Mouse (Mus musculus) lung, postnatal 4 days (tissue): ENCODE measurements around the gene Brk1.
A peak's percentile ranks its signal among the peaks of the same experiment; 100 is the strongest.

Source experiments
- DNase-seq, 2 experiments: peaks; one replicate each; pipeline ENCODE4 v3.0.0; 2021

Brk1 gene

GRCm38 (mm10) chr6:113604432-113605223 lies at the start of gene Brk1:
TSS of gene Brk1 (plus strand) at chr6:113604772.
- peak; percentile 89 to 91 for DNase-seq

GRCm38 (mm10) chr6:113559736-113560135 lies 44.8 kb upstream of the Brk1 start:
- DNase-seq, result no peak

- no peak for DNase-seq
These were observed 40.0 kb upstream of the Brk1 start for GRCm38 (mm10) chr6:113564557-113564956.

DNA sequence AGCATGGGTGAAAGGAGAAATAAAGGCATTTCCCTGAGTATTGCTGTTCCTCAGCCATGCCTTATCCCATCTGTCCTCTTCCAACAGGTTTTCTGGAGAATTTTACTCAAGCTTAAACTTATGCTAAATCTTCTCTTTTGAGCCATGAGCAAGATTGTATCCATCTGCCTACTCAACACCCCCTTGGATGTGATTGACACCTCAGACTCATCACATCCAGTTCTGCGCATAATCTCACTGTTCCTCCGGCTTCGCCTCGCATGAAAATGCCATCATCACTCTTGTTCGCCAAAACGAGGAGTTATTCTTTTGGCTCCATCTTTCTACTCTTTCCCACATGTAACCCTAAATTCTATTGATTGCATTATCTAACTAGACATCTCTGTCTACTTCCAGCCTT lies 28.5 kb upstream of the Brk1 start:
- DNase-seq, result no peak

GRCm38 (mm10) chr6:113579306-113579705 lies 25.3 kb upstream of the Brk1 start:
- no peak for DNase-seq

- no peak for DNase-seq
These were observed 21.5 kb upstream of the Brk1 start for GRCm38 (mm10) chr6:113583023-113583422.

DNA sequence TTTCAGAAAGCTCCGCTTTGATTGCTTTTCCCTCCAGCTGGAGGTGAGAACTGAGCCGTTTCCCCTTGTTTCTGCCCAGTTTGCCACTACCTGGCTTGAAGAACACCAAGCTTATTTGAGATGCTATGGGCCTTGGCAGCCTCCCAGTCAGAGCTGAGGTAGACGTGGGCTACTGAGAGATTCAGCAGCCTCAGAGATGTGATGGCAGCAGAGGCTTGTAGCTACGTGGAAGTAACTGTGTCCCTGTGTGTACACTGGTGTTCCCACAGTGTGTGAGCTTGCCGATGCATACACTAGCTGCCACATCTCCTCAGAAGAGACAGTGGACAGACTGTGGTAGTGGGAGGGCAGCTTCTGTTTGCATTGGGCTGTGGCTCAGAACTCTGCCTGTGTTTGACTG lies 19.5 kb upstream of the Brk1 start:
- no peak for DNase-seq

DNA sequence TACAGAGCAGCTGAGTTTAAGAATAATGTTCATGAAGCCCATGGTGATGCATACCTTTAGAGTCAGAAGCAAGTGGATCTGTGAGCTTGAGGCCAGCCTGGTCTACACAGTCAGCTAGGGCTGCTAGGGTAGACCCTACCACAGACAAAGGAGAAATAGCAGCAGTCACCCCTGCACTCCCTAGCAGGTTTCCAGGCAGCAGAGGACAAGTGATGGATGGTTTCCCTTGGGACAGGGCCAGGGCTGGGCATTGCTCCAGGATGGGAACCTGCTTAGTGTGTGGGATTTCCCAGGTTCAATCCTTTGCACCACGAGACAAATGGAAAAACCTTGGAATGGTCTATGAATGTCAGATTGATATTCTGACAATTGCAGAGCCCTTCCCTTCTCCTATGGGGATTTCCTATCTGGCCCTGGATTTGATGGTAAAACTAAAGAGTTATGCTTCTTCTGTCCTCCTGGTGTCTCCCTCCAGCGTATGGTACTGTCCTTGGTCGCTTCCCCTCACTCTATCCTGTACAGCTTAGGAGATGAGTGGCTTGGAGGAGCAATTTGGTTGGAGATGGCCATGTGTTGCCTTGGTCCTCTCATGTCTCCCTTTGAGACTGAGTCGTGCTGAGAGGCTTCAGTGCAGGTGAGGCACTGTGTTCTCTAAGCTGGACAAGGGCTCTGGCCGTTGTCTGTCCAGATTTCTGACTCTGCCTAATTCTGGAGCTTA lies 17.9 kb upstream of the Brk1 start:
- peak; percentile 49 to 60 for DNase-seq

- no peak for DNase-seq
These were observed 11.9 kb upstream of the Brk1 start for GRCm38 (mm10) chr6:113592637-113593036.

DNA sequence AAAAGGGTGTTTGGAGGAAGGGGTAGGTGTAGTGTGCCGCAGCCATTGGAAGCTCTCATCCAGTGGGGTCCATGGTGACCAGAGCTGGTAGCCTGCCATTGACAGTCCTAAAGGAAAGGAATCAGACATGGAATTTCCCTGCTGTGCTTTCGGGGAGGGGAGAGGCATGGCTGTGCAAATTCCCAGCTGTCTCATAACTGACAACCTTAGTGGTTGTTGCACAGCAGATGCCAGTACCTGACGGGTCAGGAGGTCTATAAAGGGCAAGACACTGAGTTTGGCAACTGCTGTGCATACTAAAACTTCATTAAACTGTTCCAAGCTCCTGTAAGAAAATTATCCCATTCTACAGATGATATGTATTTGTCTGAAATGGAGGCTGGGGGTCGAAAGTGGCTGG lies 6.6 kb upstream of the Brk1 start:
- no peak for DNase-seq

DNA sequence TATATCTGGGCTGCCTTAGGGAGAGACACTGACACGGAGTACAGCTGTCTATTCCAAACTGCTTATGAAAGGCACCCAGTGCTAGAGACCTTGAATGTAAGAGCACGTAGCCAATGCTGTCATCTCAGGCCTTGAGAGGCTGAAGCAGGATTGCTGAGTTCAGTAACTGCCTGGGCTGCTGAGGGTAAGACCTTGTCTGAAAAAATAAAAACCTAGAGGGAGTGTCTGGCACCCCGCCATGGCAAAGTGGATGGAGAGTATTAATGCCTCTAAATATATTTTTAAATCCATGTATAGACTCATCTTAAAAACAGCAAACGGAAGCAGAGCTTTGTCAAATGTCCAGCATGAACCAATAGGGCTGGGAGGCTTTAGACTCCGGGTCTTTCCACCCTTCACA lies 4.7 kb upstream of the Brk1 start:
- DNase-seq, result no peak

GRCm38 (mm10) chr6:113600543-113601139 lies 3.9 kb upstream of the Brk1 start, which contains the start of gene Fancd2os:
TSS of gene Fancd2os (minus strand) at chr6:113600715.
- no peak for DNase-seq

- DNase-seq, result no peak
These were observed 1.8 kb upstream of the Brk1 start for GRCm38 (mm10) chr6:113602821-113603220.

DNA sequence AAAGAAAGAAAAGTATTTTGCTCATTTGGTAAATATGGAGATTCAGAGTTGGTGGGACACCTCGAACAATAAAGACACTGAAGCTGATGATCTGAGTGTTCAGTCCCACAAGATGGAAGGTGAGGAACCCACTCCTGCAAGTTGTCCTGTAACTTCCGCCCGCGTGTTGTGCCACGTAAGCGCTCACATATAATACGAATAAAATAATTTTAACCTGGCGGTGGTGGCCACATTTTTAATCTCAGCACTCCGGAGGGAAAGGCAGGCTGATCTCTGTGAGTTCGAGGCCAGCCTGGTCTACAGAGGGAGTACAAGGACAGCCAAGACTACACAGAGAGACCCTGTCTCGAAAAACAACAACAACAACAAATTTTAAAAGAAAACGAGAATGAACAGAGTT lies 579 bp upstream of the Brk1 start:
- DNase-seq, result no peak

GRCm38 (mm10) chr6:113605224-113605545 lies 613 bp downstream of the Brk1 start:
- DNase-seq, result no peak

GRCm38 (mm10) chr6:113608871-113609270 lies 4.3 kb downstream of the Brk1 start:
- DNase-seq, result no peak

- no peak for DNase-seq
These were observed 4.7 kb downstream of the Brk1 start for GRCm38 (mm10) chr6:113609293-113609692.

DNA sequence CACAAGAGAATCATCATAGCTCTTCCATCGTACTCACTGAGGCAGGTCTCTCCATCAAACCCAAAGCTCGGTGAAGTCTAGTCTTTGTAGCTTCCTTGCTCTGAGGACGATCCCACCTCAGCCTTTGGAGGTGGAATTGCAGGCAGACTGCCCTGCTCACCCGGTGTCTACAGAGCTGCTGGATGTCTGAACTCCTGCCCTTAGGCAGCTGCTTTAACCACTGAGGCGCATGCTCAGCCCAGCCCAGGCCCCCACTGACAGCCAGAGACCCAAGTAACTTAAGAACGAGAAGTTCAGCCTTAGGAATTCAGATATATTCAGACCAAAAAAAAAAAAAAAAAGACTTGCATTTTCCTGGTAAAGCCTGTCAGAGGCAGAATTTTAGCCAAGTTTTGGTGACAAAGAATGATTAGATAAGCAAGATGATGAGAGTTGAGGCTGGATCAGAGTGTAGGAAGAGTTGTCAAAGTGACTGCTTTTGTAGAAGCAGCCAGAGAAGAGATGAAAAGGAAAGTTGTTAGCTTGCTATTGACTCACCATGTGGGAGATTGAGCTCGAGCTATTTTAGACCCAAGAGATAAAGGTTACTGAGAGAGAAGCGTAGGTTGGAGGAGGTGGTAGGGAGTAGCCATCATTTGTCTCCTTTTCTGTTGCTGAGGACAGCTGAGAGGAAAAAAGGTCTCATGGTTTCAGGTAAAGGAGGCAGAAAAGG lies 7.8 kb downstream of the Brk1 start:
- DNase-seq, result no peak

DNA sequence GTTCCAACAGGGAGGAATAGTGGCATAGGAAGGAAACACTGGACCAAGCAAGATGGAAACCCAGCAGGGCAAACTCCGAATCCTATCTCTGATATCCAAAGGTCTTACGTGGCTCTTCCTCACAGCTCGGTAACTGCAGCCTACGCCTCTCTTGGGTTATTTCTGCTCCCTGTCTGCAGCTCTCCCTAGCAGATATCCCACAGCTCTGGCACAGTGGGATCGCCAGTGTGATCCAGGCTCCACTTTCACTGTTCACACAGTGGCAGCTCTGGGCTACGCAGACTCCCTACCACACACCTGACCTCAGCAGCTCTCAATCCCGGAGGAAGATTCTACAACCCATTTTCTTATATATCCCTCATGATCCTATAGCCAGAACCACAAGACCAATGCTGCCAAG lies 9.6 kb downstream of the Brk1 start:
- no peak for DNase-seq

DNA sequence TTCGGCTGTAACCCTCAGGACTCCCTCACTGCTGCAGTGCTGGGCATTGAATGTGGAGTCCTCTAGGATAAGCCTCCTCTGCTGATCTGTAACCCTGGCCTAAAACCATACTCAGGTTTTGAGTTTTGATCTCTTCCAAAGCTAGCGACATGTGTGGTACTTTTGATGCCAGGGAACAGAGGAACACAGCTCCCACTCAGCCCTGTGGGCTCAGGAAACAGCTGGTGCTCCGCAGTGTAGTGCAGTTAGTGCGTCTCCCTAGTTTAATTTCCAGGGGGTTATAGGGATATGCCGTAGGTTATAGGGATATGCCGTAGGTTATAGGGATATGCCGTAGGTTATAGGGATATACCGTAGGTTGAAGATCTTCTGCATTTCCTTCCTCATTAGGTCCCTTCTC lies 10.4 kb downstream of the Brk1 start:
- DNase-seq, result no peak

DNA sequence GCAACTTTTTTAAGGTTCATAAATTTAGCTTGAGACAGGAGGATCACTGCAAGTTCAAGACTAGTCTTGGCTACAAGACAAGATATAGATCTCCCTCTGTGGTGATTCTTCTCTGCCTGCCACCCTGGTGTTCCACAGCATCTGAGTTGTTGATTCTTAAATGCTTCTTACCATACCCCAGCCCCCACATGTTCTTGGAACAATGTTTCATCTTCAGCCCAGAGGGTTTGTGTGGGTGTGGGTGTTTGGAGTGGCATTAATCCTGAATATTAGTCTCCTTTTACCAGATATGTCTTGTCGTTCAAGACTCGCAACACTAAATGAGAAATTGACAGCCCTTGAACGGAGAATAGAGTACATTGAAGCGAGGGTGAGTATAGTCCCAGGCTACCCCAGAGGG lies 10.9 kb downstream of the Brk1 start:
- DNase-seq, result no peak

DNA sequence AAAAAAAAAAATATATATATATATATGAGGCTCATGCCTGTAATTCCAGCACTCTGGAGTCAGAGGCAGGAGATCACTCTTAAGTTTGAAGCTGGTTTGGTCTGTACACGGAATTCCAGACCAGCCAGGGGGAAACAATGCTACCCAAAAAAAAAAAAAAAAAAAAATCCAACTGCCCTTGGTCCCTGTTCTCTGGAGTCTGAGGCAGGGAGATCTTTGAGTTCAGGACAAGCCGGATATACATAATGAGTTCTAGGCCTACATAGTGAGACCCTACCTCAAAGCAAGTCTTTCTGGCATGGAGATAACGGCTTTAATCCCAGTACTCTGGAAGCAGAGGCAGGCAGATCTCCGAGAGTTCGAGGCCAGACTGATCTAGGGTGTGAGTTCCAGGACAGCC lies 18.8 kb downstream of the Brk1 start:
- DNase-seq, result no peak

DNA sequence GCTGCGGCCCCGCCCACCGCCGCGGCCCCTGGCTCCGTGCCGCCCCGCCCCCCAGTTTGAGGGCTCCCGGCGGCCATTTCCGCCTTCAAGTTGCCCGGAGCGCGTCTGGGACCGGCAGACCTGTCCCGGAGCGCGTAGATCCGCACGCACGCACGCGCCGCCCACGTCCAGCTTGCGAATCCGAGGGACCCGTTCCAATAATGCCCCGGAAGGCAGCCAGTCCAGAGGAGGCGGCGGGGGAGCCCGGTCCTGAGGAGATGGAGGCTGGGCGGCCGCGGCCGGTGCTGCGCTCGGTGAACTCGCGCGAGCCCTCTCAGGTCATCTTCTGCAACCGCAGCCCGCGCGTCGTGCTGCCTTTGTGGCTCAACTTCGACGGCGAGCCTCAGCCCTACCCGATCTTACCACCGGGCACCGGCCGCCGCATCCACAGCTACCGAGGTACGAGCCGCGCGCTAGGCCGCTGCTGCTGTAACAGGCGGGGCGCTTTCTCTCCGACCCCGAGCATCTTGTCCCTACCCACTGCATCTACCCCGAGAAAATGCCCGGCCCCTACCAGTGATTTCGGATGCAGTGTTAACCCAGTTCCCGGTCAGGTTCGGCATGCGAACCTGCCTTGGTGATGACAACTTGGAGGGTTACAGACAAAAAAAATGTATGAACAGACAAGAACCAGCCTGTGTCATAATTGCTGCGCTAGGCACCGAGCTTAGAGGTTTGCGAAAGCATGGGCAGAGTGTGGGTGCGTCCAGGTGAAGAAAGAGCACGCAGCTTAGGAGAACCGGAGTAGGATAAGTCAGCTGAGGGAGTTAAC lies 19.6 kb downstream of the Brk1 start, which contains the start of gene Vhl:
Vhl (plus strand) TSS at position 19 of the 811 bp plus-strand sequence.
- peak; percentile 89 to 94 for DNase-seq
